Mouse (Mus musculus) CD8-positive naive resting alpha-beta T cell, adult 2 months (primary cell): ENCODE data around the gene Phtf2.
A peak's percentile ranks its signal among the peaks of the same experiment; 100 is the strongest.
"Not testable (repeated sequence)": the region's sequence is repeated elsewhere in the genome, so short reads cannot be mapped to it uniquely, and the experiment has no call there.

ENCODE experiments used
- DNase-seq, 2 experiments: peaks; one replicate each; pipeline ENCODE4 v3.0.0; 2022; ENCODE audit warnings: low read depth in 2 of 2, low spot score in 2 of 2

The Phtf2 gene

GRCm38 (mm10) chr5:20865193-20865755, 16.6 kb downstream of the Phtf2 start:
- no peak for DNase-seq

GRCm38 (mm10) chr5:20864216-20864969, 17.5 kb downstream of the Phtf2 start:
- no peak for DNase-seq

GRCm38 (mm10) chr5:20861901-20862300, 20.0 kb downstream of the Phtf2 start:
- DNase-seq: no peak

GRCm38 (mm10) chr5:20860565-20860964, 21.4 kb downstream of the Phtf2 start:
- DNase-seq: no peak

- no peak for DNase-seq
These were observed 23.5 kb downstream of the Phtf2 start for GRCm38 (mm10) chr5:20858404-20858803.

- DNase-seq: no peak
These were observed 26.9 kb downstream of the Phtf2 start for GRCm38 (mm10) chr5:20855066-20855465.

GRCm38 (mm10) chr5:20847010-20847409, 34.9 kb downstream of the Phtf2 start:
- DNase-seq: no peak

GRCm38 (mm10) chr5:20843816-20844215, 38.1 kb downstream of the Phtf2 start:
- DNase-seq: no peak

GRCm38 (mm10) chr5:20843405-20843804, 38.5 kb downstream of the Phtf2 start:
- DNase-seq: no peak

- no peak for DNase-seq
These were observed 44.8 kb downstream of the Phtf2 start for GRCm38 (mm10) chr5:20837082-20837481.

- no peak for DNase-seq
These were observed 47.5 kb downstream of the Phtf2 start for GRCm38 (mm10) chr5:20834399-20834798.

- DNase-seq: no peak
These were observed 50.5 kb downstream of the Phtf2 start for GRCm38 (mm10) chr5:20831433-20831832.

- DNase-seq: no peak
These were observed 51.2 kb downstream of the Phtf2 start for GRCm38 (mm10) chr5:20830717-20831116.

- DNase-seq: no peak
These were observed 60.3 kb downstream of the Phtf2 start for GRCm38 (mm10) chr5:20821647-20822046.

- DNase-seq: no peak
These were observed 60.8 kb downstream of the Phtf2 start for GRCm38 (mm10) chr5:20821122-20821521.

GRCm38 (mm10) chr5:20815094-20815493, 66.8 kb downstream of the Phtf2 start:
- no peak for DNase-seq

- DNase-seq: no peak
These were observed 71.5 kb downstream of the Phtf2 start for GRCm38 (mm10) chr5:20810449-20810848.

- DNase-seq: no peak
These were observed 86.0 kb downstream of the Phtf2 start for GRCm38 (mm10) chr5:20795932-20796331.

- peak; percentile 21 to 50 for DNase-seq
These were observed 90.0 kb downstream of the Phtf2 start for GRCm38 (mm10) chr5:20791793-20792554.

GRCm38 (mm10) chr5:20786471-20786870, 95.5 kb downstream of the Phtf2 start:
- not testable (repeated sequence) for DNase-seq

- no peak for DNase-seq
These were observed 100.8 kb downstream of the Phtf2 start for GRCm38 (mm10) chr5:20781116-20781515.

GRCm38 (mm10) chr5:20779191-20779590, 102.7 kb downstream of the Phtf2 start:
- no peak for DNase-seq
